Mouse (Mus musculus): ENCODE results near the gene Tmco4. TPM values are rescaled to one million over a fixed set of nuclear protein-coding genes. Genes with fewer than 3 reads are reported as not detected.

Tmco4 gene
- polyA plus RNA-seq, 1 experiment, result 15.1 TPM

DNA sequence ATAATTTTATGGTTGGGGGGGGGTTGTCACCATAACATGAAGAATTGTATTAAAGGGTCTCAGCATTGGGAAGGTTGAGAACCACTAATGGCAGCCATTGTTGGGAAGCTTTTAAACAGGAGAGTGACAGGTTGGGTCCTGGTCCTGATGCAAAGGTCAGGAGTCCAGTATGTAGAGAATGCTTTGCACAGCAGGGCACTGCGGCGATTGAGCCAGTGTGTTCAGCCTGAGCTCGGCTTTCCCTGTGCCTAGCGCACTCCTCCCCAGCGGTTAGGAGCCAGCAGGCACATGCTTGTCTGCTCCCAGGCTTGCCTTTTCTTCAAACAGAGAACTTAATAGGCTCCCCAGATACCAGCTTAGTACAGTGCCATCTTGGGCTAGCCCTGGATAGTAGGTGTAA, 13.6 kb downstream of the Tmco4 start:
- no peak for TF ChIP-seq POLR2A (IDR thresholded peaks at IDR 0.05; ENCODE audit: borderline replicate concordance, extremely low read depth, low read depth, low read length)
- TF ChIP-seq CTCF (IDR thresholded peaks at IDR 0.05; ENCODE audit: insufficient read depth, low read length), result no peak
- no peak for DNase-seq
- Histone ChIP-seq H3K4me3 (replicated peaks; ENCODE audit: extremely low read depth, low read depth, low read length) (no peak overlapping the region), H3K4me1 (ENCODE audit: control insufficient read depth, insufficient read depth, low read length) (no peaks in the 10 kb centered on the region)
- 86% methylated on average over 5 of the region's 5 CpGs for WGBS

DNA sequence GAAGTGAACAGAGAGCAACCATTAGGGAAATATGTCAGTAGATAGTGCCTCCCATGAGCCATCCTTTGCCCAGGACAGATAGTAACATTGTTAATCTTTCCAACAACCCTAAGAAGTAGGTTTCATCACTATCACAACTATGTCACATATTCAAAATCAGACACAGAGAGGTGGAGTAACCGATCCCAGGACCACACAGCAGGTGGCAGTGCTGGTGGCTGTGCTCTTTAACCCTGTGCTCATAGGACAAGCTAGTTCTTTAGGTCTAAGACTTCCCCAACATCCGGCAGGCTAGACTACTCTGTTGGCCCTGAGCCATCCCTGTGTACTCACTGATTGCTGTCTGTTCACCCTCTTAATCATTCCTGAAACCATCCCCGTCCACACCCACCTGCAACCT, 21.7 kb downstream of the Tmco4 start:
- TF ChIP-seq CTCF (IDR thresholded peaks at IDR 0.05; ENCODE audit: insufficient read depth, low read length) (no peak), POLR2A (IDR thresholded peaks at IDR 0.05; ENCODE audit: borderline replicate concordance, extremely low read depth, low read depth, low read length) (no peak)
- no peak for DNase-seq
- H3K4me1 ChIP-seq (ENCODE audit: control insufficient read depth, insufficient read depth, low read length), result no peaks in the 10 kb centered on the region
- H3K4me3 ChIP-seq (replicated peaks; ENCODE audit: extremely low read depth, low read depth, low read length), result no peak overlapping the region
- WGBS, result 59% methylated on average over 3 of the region's 3 CpGs

DNA sequence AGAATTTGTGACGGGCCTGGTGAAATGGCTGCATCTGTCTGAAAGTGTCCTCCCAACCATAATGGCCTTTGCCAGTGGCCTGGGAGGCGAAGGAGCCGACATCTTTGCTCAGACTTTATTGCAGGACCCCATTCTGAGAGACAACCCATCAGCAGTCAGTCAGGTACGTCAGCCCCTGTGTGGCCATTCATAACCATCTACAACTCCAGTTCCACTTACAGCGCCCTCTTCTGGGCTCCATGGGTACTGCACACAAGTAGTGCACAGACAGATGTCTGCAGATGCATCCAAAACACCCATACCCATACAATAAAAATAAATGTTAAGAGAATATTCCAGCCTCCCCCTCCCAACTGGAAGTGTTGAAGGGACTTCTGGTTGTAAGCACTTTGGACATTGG, 23.7 kb downstream of the Tmco4 start:
- DNase-seq, result no peak

DNA sequence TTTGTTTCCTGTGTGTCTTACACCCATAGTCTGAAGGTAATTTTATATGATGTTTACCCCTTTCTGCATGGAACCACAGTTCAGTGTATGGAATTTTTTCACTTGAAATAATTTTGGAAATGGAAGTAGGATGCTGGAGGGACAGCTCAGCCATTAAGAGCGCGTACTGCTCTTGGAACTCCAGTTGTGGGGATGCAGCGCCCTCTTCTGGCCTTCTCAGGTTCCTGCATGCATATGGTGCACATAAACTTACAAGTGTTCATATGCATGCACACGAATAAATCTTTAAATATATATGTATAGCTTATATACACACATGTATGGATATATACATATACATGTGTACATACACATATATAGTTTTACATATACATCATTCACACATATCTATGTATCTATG, 24.4 kb downstream of the Tmco4 start:
- no peaks in the 10 kb centered on the region for H3K4me1 ChIP-seq (ENCODE audit: control insufficient read depth, insufficient read depth, low read length)
- H3K4me3 ChIP-seq (replicated peaks; ENCODE audit: extremely low read depth, low read depth, low read length), result no peak overlapping the region
- WGBS, result 91% methylated on average over 4 of the region's 4 CpGs
- TF ChIP-seq CTCF (IDR thresholded peaks at IDR 0.05; ENCODE audit: insufficient read depth, low read length), result peak; percentile 41; the same call in 1 of the 2 replicates
- TF ChIP-seq POLR2A (IDR thresholded peaks at IDR 0.05; ENCODE audit: borderline replicate concordance, extremely low read depth, low read depth, low read length), result no peak
- no peak for DNase-seq

More for the DNA sequence above, 23.7 kb downstream of the Tmco4 start:
- H3K4me3 ChIP-seq (replicated peaks; ENCODE audit: extremely low read depth, low read depth, low read length), result no peak overlapping the region
- WGBS, result 80% methylated on average over 5 of the region's 5 CpGs
- no peaks in the 10 kb centered on the region for H3K4me1 ChIP-seq (ENCODE audit: control insufficient read depth, insufficient read depth, low read length)
- no peak for TF ChIP-seq POLR2A (IDR thresholded peaks at IDR 0.05; ENCODE audit: borderline replicate concordance, extremely low read depth, low read depth, low read length)
- peak; percentile 49; the same call in 1 of the 2 replicates for TF ChIP-seq CTCF (IDR thresholded peaks at IDR 0.05; ENCODE audit: insufficient read depth, low read length)

DNA sequence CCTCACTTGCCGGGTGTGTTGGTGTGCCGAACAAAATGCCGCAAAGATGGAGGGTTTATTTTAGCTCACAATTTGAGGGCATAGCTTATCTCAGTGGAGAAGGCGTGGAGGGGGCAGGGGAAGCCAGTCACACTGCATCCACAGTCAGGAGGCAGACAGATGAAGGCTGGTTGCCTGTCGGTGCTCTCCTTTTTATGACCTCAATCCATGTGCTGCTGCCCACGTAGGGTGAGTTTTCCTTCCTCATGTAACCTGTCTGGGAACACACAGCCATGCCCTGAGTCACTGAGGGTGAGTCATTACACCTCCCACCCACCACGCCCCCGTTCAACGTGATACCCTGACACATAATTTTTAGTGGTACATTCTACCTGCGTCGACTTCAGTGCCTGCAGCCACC, 25.9 kb downstream of the Tmco4 start:
- DNase-seq, result no peak
- TF ChIP-seq POLR2A (IDR thresholded peaks at IDR 0.05; ENCODE audit: borderline replicate concordance, extremely low read depth, low read depth, low read length), result no peak
- TF ChIP-seq CTCF (IDR thresholded peaks at IDR 0.05; ENCODE audit: insufficient read depth, low read length), result no peak
- 76% methylated on average over 11 of the region's 11 CpGs for WGBS
- H3K4me1 ChIP-seq (ENCODE audit: control insufficient read depth, insufficient read depth, low read length), result no peaks in the 10 kb centered on the region
- H3K4me3 ChIP-seq (replicated peaks; ENCODE audit: extremely low read depth, low read depth, low read length), result no peak overlapping the region

- Histone ChIP-seq H3K4me1 (ENCODE audit: control insufficient read depth, insufficient read depth, low read length) (no peaks in the 10 kb centered on the region), H3K4me3 (replicated peaks; ENCODE audit: extremely low read depth, low read depth, low read length) (no peak overlapping the region)
- DNase-seq, result no peak
- 58% methylated on average over 2 of the region's 2 CpGs for WGBS
- TF ChIP-seq POLR2A (IDR thresholded peaks at IDR 0.05; ENCODE audit: borderline replicate concordance, extremely low read depth, low read depth, low read length), result no peak
- TF ChIP-seq CTCF (IDR thresholded peaks at IDR 0.05; ENCODE audit: insufficient read depth, low read length), result no peak
These were observed 28.3 kb downstream of the Tmco4 start for GRCm38 (mm10) chr4:139001026-139001425.

- H3K4me3 ChIP-seq (replicated peaks; ENCODE audit: extremely low read depth, low read depth, low read length), result no peak overlapping the region
- WGBS, result 20% methylated on average over 6 of the region's 6 CpGs
- no peaks in the 10 kb centered on the region for H3K4me1 ChIP-seq (ENCODE audit: control insufficient read depth, insufficient read depth, low read length)
- DNase-seq, result peak; percentile 30
- TF ChIP-seq POLR2A (IDR thresholded peaks at IDR 0.05; ENCODE audit: borderline replicate concordance, extremely low read depth, low read depth, low read length), result no peak
- peak; percentile 57 for TF ChIP-seq CTCF (IDR thresholded peaks at IDR 0.05; ENCODE audit: insufficient read depth, low read length)
These were observed 28.7 kb downstream of the Tmco4 start for GRCm38 (mm10) chr4:139001433-139001832.

GRCm38 (mm10) chr4:139004067-139004466, 31.4 kb downstream of the Tmco4 start:
- TF ChIP-seq POLR2A (IDR thresholded peaks at IDR 0.05; ENCODE audit: borderline replicate concordance, extremely low read depth, low read depth, low read length), result no peak
- TF ChIP-seq CTCF (IDR thresholded peaks at IDR 0.05; ENCODE audit: insufficient read depth, low read length), result no peak
- DNase-seq, result no peak
- WGBS, result 85% methylated on average over 8 of the region's 8 CpGs

DNA sequence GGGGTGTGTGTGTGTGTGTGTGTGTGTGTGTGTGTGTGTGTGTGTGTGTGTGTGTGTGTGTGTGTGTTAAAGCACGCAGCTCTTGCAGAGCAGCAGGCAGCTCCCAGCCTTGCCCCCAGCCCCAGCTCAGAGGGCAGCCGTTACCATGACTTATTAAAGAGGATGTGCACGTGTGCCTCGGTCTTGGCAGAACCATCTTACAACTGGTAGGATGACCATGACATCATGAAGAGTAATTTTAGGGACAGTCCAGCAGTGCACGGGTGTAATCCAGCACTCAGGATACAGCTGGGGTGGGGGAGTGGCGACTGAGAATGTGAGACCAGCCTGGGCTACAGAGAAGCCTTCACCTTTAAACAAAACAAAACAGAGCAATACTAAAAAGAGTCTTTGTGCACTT, 32.5 kb downstream of the Tmco4 start:
- no peak for TF ChIP-seq POLR2A (IDR thresholded peaks at IDR 0.05; ENCODE audit: borderline replicate concordance, extremely low read depth, low read depth, low read length)
- no peak for TF ChIP-seq CTCF (IDR thresholded peaks at IDR 0.05; ENCODE audit: insufficient read depth, low read length)
- WGBS, result 47% methylated on average over 6 of the region's 6 CpGs

More at GRCm38 (mm10) chr4:139004067-139004466, 31.4 kb downstream of the Tmco4 start:
- Histone ChIP-seq H3K4me1 (ENCODE audit: control insufficient read depth, insufficient read depth, low read length) (no peaks in the 10 kb centered on the region; the same call in 1 of the 2 replicates), H3K4me3 (replicated peaks; ENCODE audit: extremely low read depth, low read depth, low read length) (no peak overlapping the region)

GRCm38 (mm10) chr4:139007353-139007752, 34.7 kb downstream of the Tmco4 start:
- no peak for TF ChIP-seq POLR2A (IDR thresholded peaks at IDR 0.05; ENCODE audit: borderline replicate concordance, extremely low read depth, low read depth, low read length)
- TF ChIP-seq CTCF (IDR thresholded peaks at IDR 0.05; ENCODE audit: insufficient read depth, low read length), result no peak
- 79% methylated on average over 3 of the region's 3 CpGs for WGBS
- no peak for DNase-seq

More for the DNA sequence above, 32.5 kb downstream of the Tmco4 start:
- Histone ChIP-seq H3K4me1 (ENCODE audit: control insufficient read depth, insufficient read depth, low read length) (no peaks in the 10 kb centered on the region; the same call in 1 of the 2 replicates), H3K4me3 (replicated peaks; ENCODE audit: extremely low read depth, low read depth, low read length) (no peak overlapping the region)
- DNase-seq, result no peak

More at GRCm38 (mm10) chr4:139007353-139007752, 34.7 kb downstream of the Tmco4 start:
- H3K4me3 ChIP-seq (replicated peaks; ENCODE audit: extremely low read depth, low read depth, low read length), result no peak overlapping the region
- H3K4me1 ChIP-seq (ENCODE audit: control insufficient read depth, insufficient read depth, low read length), result no peaks in the 10 kb centered on the region; the same call in 1 of the 2 replicates
